Mouse (Mus musculus) neural tube, embryonic 13.5 days (tissue): Measurements from ENCODE around the gene Tuba1c. TPM values are rescaled to one million over a fixed set of nuclear protein-coding genes. Genes with fewer than 3 reads are reported as not detected.
"Not testable (repeated sequence)": the region's sequence is repeated elsewhere in the genome, so short reads cannot be mapped to it uniquely, and the experiment has no call there.

Experiments
- ATAC-seq: fragments of 200-750 bp; cut with Nextera tagmentation; 2 replicates; pipeline ENCODE4 v1.8.0; 2017; ENCODE audit warnings: low read depth, mild to moderate bottlenecking, moderate TSS enrichment, moderate library complexity
- H3K27ac ChIP-seq: fragments of 300-500 bp; sonication (generic); replicated peaks from 2 replicates; pipeline ENCODE4 v1.5.1; 2015; ENCODE audit warnings: moderate library complexity, mild to moderate bottlenecking, inconsistent platforms
- H3K27me3 ChIP-seq: fragments of 300-500 bp; sonication (generic); 2 replicates; pipeline ENCODE4 v1.6.1; 2015; ENCODE audit warnings: mild to moderate bottlenecking, inconsistent platforms
- H3K36me3 ChIP-seq: fragments of 300-500 bp; sonication (generic); 2 replicates; pipeline ENCODE4 v1.6.1; 2015; ENCODE audit warnings: mild to moderate bottlenecking, inconsistent platforms
- H3K4me1 ChIP-seq: fragments of 300-500 bp; sonication (generic); replicated peaks from 2 replicates; pipeline ENCODE4 v1.6.1; 2015; ENCODE audit warnings: inconsistent platforms
- H3K4me2 ChIP-seq: fragments of 300-500 bp; sonication (generic); 2 replicates; pipeline ENCODE4 v1.6.1; 2015; ENCODE audit warnings: inconsistent platforms, mild to moderate bottlenecking, moderate library complexity
- H3K4me3 ChIP-seq: fragments of 300-500 bp; sonication (generic); 2 replicates; pipeline ENCODE4 v1.5.1; 2015; ENCODE audit warnings: mild to moderate bottlenecking, inconsistent platforms
- H3K9ac ChIP-seq: fragments of 300-500 bp; sonication (generic); 2 replicates; pipeline ENCODE4 v1.6.1; 2015; ENCODE audit warnings: moderate library complexity, mild to moderate bottlenecking, inconsistent platforms
- H3K9me3 ChIP-seq: fragments of 300-500 bp; sonication (generic); 2 replicates; pipeline ENCODE4 v1.6.1; 2016; ENCODE audit warnings: inconsistent platforms
- WGBS: fragments of 180-500 bp; shearing (Covaris S2); methylation state at CpG from one replicate; pipeline ENCODE4 v1.1.7; 2015; 5-methylcytosine and 5-hydroxymethylcytosine counted together
- polyA plus RNA-seq: library from polyadenylated mRNA; unstranded; fragments of >200 nt; fragmentation: Nextera tagmentation; extraction: Ambion mirVana; gene quantifications from 2 replicates; pipeline ENCODE4 v1.2.1, GENCODE M21; 2015

Tuba1c gene
- polyA plus RNA-seq, 1 experiment from 2014 or later: 25.6 TPM

- Histone ChIP-seq H3K4me2 (no peak overlapping the region), H3K27ac (no peak overlapping the region)
Measured at GRCm38 (mm10) chr15:99035431-99035830, 5.7 kb downstream of the Tuba1c start.

GRCm38 (mm10) chr15:99036249-99036905 lies 6.7 kb downstream of the Tuba1c start:
- H3K9ac ChIP-seq: no peak overlapping the region
- 92% methylated on average over 8 of the region's 8 CpGs for WGBS
- H3K36me3 ChIP-seq: no peaks in the 10 kb centered on the region

More at GRCm38 (mm10) chr15:99035431-99035830, 5.7 kb downstream of the Tuba1c start:
- H3K9me3 ChIP-seq: no peaks in the 10 kb centered on the region
- ATAC-seq: no peak
- H3K4me3 ChIP-seq: no peak overlapping the region
- H3K36me3 ChIP-seq: no peaks in the 10 kb centered on the region
- no peak overlapping the region for H3K9ac ChIP-seq
- H3K4me1 ChIP-seq: peaks cover 14% of the 10 kb centered on the region
- 88% methylated on average over 4 of the region's 4 CpGs for WGBS
- H3K27me3 ChIP-seq: peaks cover 9% of the 10 kb centered on the region

GRCm38 (mm10) chr15:99038025-99038424 lies 8.3 kb downstream of the Tuba1c start:
- Histone ChIP-seq H3K9ac (no peak overlapping the region), H3K4me2 (no peak overlapping the region), H3K27me3 (no peaks in the 10 kb centered on the region), H3K27ac (no peak overlapping the region), H3K9me3 (no peaks in the 10 kb centered on the region), H3K4me3 (no peak overlapping the region), H3K4me1 (no peaks in the 10 kb centered on the region), H3K36me3 (no peaks in the 10 kb centered on the region)
- ATAC-seq: no peak
- WGBS: 90% methylated on average over 1 of the region's 1 CpGs

More at GRCm38 (mm10) chr15:99036249-99036905, 6.7 kb downstream of the Tuba1c start:
- no peak overlapping the region for H3K27ac ChIP-seq
- H3K4me3 ChIP-seq: no peak overlapping the region
- H3K9me3 ChIP-seq: no peaks in the 10 kb centered on the region
- peaks cover 10% of the 10 kb centered on the region; the same call in 1 of the 2 replicates for H3K4me1 ChIP-seq
- no peak for ATAC-seq
- no peak overlapping the region for H3K4me2 ChIP-seq
- H3K27me3 ChIP-seq: peaks cover 1% of the 10 kb centered on the region; the same call in 1 of the 2 replicates

- WGBS: 93% methylated on average over 5 of the region's 5 CpGs
- Histone ChIP-seq H3K9ac (no peak overlapping the region), H3K27ac (no peak overlapping the region), H3K36me3 (no peaks in the 10 kb centered on the region), H3K27me3 (no peaks in the 10 kb centered on the region), H3K4me2 (no peak overlapping the region), H3K9me3 (no peaks in the 10 kb centered on the region), H3K4me3 (no peak overlapping the region), H3K4me1 (no peaks in the 10 kb centered on the region)
- no peak for ATAC-seq
Measured at GRCm38 (mm10) chr15:99038797-99039196, 9.1 kb downstream of the Tuba1c start.

DNA sequence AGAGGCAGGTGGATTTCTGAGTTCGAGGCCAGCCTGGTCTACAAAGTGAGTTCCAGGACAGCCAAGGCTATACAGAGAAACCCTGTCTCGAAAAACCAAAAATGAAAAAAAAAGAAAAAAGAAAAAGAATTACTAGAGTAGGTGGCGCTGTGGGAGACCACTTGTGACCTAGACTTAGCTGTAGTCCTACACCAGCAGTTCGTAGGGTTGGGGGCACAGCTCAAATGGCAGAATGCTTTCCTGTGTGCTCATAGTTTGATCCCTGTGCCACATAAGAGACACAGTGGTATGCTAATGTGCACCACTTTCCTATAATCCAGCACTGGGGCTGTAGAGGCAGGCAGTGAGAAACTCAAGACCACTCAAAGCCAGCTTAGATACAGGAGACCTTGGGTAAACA lies 9.6 kb downstream of the Tuba1c start:
- H3K9ac ChIP-seq: no peak overlapping the region
- H3K4me2 ChIP-seq: no peak overlapping the region
- 85% methylated on average over 4 of the region's 4 CpGs for WGBS

GRCm38 (mm10) chr15:99039996-99040919 lies 10.6 kb downstream of the Tuba1c start:
- H3K36me3 ChIP-seq: no peaks in the 10 kb centered on the region
- no peak for ATAC-seq
- H3K4me2 ChIP-seq: no peak overlapping the region
- no peaks in the 10 kb centered on the region for H3K4me1 ChIP-seq
- H3K27me3 ChIP-seq: no peaks in the 10 kb centered on the region
- whole genome bisulfite sequencing: 68% methylated on average over 26 of the region's 26 CpGs
- H3K9ac ChIP-seq: no peak overlapping the region
- H3K9me3 ChIP-seq: no peaks in the 10 kb centered on the region
- H3K27ac ChIP-seq: no peak overlapping the region
- H3K4me3 ChIP-seq: no peak overlapping the region

More for the DNA sequence above, 9.6 kb downstream of the Tuba1c start:
- Histone ChIP-seq H3K4me1 (no peaks in the 10 kb centered on the region), H3K27me3 (no peaks in the 10 kb centered on the region), H3K36me3 (no peaks in the 10 kb centered on the region), H3K9me3 (no peaks in the 10 kb centered on the region), H3K4me3 (no peak overlapping the region), H3K27ac (no peak overlapping the region)
- no peak for ATAC-seq

GRCm38 (mm10) chr15:99040920-99041856 lies 11.5 kb downstream of the Tuba1c start:
- H3K27me3 ChIP-seq: no peaks in the 10 kb centered on the region
- H3K36me3 ChIP-seq: no peaks in the 10 kb centered on the region
- H3K4me2 ChIP-seq: no peak overlapping the region
- no peak overlapping the region for H3K27ac ChIP-seq
- no peak for ATAC-seq
- H3K9me3 ChIP-seq: no peaks in the 10 kb centered on the region
- H3K4me3 ChIP-seq: no peak overlapping the region
- 65% methylated on average over 21 of the region's 21 CpGs for WGBS
- H3K4me1 ChIP-seq: no peaks in the 10 kb centered on the region
- H3K9ac ChIP-seq: no peak overlapping the region

DNA sequence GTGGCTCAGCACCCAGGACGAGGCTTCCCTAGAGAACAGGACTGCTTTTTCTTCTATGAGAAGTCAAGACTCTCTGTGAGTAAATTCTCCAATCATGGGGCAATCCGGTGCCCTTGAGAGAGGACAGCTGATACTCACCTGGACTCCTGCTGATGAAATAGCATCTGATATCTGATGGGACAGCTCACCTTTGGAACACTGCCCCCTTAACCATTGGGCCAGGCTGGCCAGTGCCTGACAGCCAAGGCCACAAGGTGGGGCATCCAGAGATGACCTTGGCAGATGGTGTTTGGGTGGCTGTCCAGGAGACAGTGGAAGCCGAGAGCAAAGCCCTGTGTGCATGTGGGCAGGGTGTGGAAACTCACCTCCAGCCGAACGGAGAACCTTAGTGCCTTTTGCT lies 12.6 kb downstream of the Tuba1c start:
- H3K4me1 ChIP-seq: no peaks in the 10 kb centered on the region
- no peak overlapping the region for H3K27ac ChIP-seq
- no peak overlapping the region for H3K9ac ChIP-seq
- 89% methylated on average over 5 of the region's 5 CpGs for WGBS
- H3K4me2 ChIP-seq: no peak overlapping the region
- H3K36me3 ChIP-seq: no peaks in the 10 kb centered on the region
- no peaks in the 10 kb centered on the region for H3K9me3 ChIP-seq
- no peaks in the 10 kb centered on the region for H3K27me3 ChIP-seq
- no peak for ATAC-seq
- H3K4me3 ChIP-seq: no peak overlapping the region

DNA sequence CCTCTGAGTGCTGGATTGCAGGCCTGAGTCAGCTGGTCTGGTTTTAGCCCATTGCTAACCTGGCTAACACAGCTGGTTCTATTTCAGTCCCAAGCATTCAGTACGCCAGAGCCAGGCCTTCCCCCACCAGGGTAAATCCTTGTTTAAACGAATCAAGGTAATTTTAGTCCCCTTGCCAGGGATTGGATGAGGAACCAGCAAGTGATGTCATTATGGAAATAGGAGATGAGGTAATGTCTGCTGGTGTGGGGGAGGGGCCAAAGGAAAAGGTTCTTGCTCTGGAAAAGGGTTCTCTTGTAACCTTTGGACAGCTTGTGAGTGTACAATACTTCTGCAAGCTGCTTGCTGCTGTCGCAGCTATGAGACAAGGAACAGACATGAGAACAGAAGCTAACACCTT lies 15.2 kb downstream of the Tuba1c start:
- no peaks in the 10 kb centered on the region for H3K36me3 ChIP-seq
- no peak overlapping the region for H3K27ac ChIP-seq
- 68% methylated on average over 3 of the region's 3 CpGs for WGBS
- H3K27me3 ChIP-seq: no peaks in the 10 kb centered on the region
- no peaks in the 10 kb centered on the region for H3K4me1 ChIP-seq
- no peak overlapping the region for H3K4me3 ChIP-seq
- ATAC-seq: no peak
- H3K9me3 ChIP-seq: no peaks in the 10 kb centered on the region
- H3K9ac ChIP-seq: no peak overlapping the region
- no peak overlapping the region for H3K4me2 ChIP-seq

GRCm38 (mm10) chr15:99045734-99046133 lies 16.0 kb downstream of the Tuba1c start:
- H3K27ac ChIP-seq, H3K27me3 ChIP-seq, H3K9ac ChIP-seq, ATAC-seq, H3K9me3 ChIP-seq, H3K36me3 ChIP-seq, H3K4me1 ChIP-seq, H3K4me2 ChIP-seq, H3K4me3 ChIP-seq: not testable (repeated sequence)
- 85% methylated on average over 6 of the region's 6 CpGs for WGBS

DNA sequence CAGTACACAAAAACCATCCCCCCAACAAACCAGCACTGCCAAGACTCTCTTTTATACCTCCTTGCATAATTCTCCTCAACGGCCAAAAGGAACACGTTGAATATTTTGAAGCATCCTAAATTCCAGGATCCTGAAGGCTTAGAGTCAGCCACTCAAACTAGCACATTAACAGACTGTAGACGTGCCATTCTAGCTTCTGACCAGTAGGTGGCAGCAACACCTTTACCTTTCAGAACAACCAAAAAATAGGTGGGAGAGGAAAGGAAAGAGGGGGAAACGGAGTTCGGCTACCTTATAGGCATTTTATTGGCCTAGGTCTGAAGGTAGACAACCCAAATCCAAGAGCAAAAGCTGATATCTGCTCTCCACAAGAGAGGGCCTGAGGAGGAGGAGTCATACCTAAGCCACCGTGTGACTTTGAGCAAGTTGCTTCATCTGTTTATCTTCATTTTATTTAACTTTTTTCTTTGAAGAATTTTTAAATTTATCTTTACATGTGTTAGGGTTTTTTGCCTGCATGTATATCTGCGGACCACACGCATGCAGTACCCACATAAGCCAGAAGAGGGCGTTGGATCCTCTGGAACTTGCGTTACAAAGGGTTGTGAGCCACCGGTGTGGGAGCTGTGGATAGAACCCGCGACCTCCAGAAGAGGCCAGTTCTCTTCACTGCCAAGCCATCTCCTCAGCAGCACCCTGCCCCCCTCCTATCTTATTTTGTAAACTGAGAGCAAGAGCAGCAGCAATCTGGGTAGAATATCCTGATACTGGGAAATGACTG lies 20.0 kb downstream of the Tuba1c start:
- Histone ChIP-seq H3K4me3 (no peak overlapping the region), H3K27me3 (peaks cover 33% of the 10 kb centered on the region), H3K4me1 (peaks cover 9% of the 10 kb centered on the region), H3K27ac (no peak overlapping the region), H3K36me3 (no peaks in the 10 kb centered on the region), H3K9me3 (no peaks in the 10 kb centered on the region), H3K9ac (no peak overlapping the region), H3K4me2 (no peak overlapping the region)
- WGBS: 30% methylated on average over 13 of the region's 13 CpGs
- ATAC-seq: no peak
